Mouse (Mus musculus): Measurements from ENCODE around the gene Serinc5. TPM values are rescaled to one million over a fixed set of nuclear protein-coding genes. Genes with fewer than 3 reads are reported as not detected.

The Serinc5 gene
- polyA plus RNA-seq (2012; rRNA removed) = 6.6 and 10.5 TPM in 2 replicates

GRCm38 (mm10) chr13:92610311-92611221, at the start of gene Serinc5:
TSS of gene Serinc5 (plus strand) at chr13:92611091.

GRCm38 (mm10) chr13:92576072-92576471, 34.8 kb upstream of the Serinc5 start, which contains the start of gene Spz1:
TSS of gene Spz1 (minus strand) at chr13:92576172.

Other genes starting within 250 kb of the Serinc5 start
- not detected in 2 replicates for gene Ankrd34b, start 185.2 kb upstream of the Serinc5 start, polyA plus RNA-seq (2012; rRNA removed)
- 0.19 and 0.85 TPM in 2 replicates for gene Fam151b, start 127.1 kb upstream of the Serinc5 start, polyA plus RNA-seq (2012; rRNA removed)
- 0.33 and 0.35 TPM in 2 replicates for gene Zfyve16, start 80.2 kb upstream of the Serinc5 start, polyA plus RNA-seq (2012; rRNA removed)
- 0.06 TPM in 1 of 2 replicates, not detected in the other for gene Spz1, start 34.9 kb upstream of the Serinc5 start, polyA plus RNA-seq (2012; rRNA removed)
- 3.9 TPM in 2 replicates for gene Thbs4, start 183.7 kb downstream of the Serinc5 start, polyA plus RNA-seq (2012; rRNA removed)
- gene Mtx3, start 233.7 kb downstream of the Serinc5 start, polyA plus RNA-seq (2012; rRNA removed) = 0.86 and 1.1 TPM in 2 replicates